Mouse (Mus musculus): Measurements from ENCODE around the gene 3110009E18Rik. TPM values are rescaled to one million over a fixed set of nuclear protein-coding genes. Genes with fewer than 3 reads are reported as not detected.

The 3110009E18Rik gene
- polyA plus RNA-seq, 1 experiment, result 5.3 TPM

- Histone ChIP-seq H3K27ac (ENCODE audit: insufficient read depth, low read depth, low read length) (peak overlapping the region; percentile 82), H3K4me1 (ENCODE audit: control insufficient read depth, insufficient read depth, low read length) (peaks cover 23% of the 10 kb centered on the region), H3K4me3 (ENCODE audit: insufficient read depth, low read length) (no peak overlapping the region)
- no peak for TF ChIP-seq POLR2A (IDR thresholded peaks at IDR 0.05; ENCODE audit: borderline replicate concordance, low read depth, low read length)
- no peak for TF ChIP-seq CTCF (IDR thresholded peaks at IDR 0.05; ENCODE audit: low read depth, low read length)
Observed at GRCm38 (mm10) chr1:120100456-120101226, 20.3 kb upstream of the 3110009E18Rik start.

- H3K27ac ChIP-seq (ENCODE audit: insufficient read depth, low read depth, low read length), result no peak overlapping the region
Observed at GRCm38 (mm10) chr1:120101227-120101609, 19.8 kb upstream of the 3110009E18Rik start.

DNA sequence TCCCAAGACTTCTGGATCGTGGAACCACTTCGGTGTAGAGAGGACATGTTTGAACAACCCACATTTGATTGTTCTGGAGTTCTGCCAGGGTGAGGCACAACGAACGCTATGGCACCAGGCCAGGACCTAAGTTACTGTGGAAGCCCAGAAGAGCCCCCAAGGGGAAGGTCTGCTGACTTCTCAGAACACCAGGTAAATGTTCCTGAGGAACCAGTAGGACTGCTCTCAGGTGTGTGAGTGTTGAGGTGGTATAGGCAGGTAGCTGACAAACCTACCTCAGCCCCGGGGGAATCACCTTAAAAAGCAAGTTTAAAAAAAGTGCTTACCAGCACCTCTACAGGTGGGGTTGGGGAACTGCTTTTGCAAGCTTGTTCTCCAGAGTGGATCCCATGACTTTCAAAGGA is 15.4 kb upstream of the 3110009E18Rik start:
- H3K4me3 ChIP-seq (ENCODE audit: insufficient read depth, low read length), result no peak overlapping the region
- H3K27ac ChIP-seq (ENCODE audit: insufficient read depth, low read depth, low read length), result no peak overlapping the region
- TF ChIP-seq CTCF (IDR thresholded peaks at IDR 0.05; ENCODE audit: low read depth, low read length) (no peak), POLR2A (IDR thresholded peaks at IDR 0.05; ENCODE audit: borderline replicate concordance, low read depth, low read length) (no peak)
- H3K4me1 ChIP-seq (ENCODE audit: control insufficient read depth, insufficient read depth, low read length), result peaks cover 6% of the 10 kb centered on the region

More at GRCm38 (mm10) chr1:120101227-120101609, 19.8 kb upstream of the 3110009E18Rik start:
- Histone ChIP-seq H3K4me1 (ENCODE audit: control insufficient read depth, insufficient read depth, low read length) (peaks cover 23% of the 10 kb centered on the region), H3K4me3 (ENCODE audit: insufficient read depth, low read length) (no peak overlapping the region)
- no peak for TF ChIP-seq POLR2A (IDR thresholded peaks at IDR 0.05; ENCODE audit: borderline replicate concordance, low read depth, low read length)

- peaks cover 9% of the 10 kb centered on the region for H3K4me1 ChIP-seq (ENCODE audit: control insufficient read depth, insufficient read depth, low read length)
- TF ChIP-seq POLR2A (IDR thresholded peaks at IDR 0.05; ENCODE audit: borderline replicate concordance, low read depth, low read length) (no peak), CTCF (IDR thresholded peaks at IDR 0.05; ENCODE audit: low read depth, low read length) (no peak)
Observed at GRCm38 (mm10) chr1:120109741-120110432, 11.1 kb upstream of the 3110009E18Rik start.

DNA sequence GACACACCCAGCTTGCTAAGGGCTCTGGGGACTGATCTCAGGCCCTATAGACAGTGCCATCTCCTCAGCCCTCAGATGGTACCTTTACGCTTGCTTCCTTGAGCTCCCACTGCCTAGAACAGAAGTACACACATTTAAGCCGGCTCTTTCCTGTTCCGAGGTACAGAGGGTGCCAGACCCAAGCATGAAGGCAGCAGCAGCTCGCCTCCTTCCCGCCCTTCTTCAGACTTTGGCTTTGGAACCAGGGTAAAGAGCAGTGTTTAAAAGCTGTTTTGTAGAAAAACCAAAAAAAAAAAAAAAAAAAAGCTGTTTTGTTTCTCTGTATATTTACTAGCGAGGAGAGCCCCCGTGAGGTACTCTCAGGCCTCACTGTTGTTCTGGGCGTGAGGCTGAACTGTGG is 9.2 kb upstream of the 3110009E18Rik start:
- no peak overlapping the region for H3K27ac ChIP-seq (ENCODE audit: insufficient read depth, low read depth, low read length)
- peaks cover 9% of the 10 kb centered on the region for H3K4me1 ChIP-seq (ENCODE audit: control insufficient read depth, insufficient read depth, low read length)
- H3K4me3 ChIP-seq (ENCODE audit: insufficient read depth, low read length), result no peak overlapping the region
- no peak for TF ChIP-seq CTCF (IDR thresholded peaks at IDR 0.05; ENCODE audit: low read depth, low read length)

More at GRCm38 (mm10) chr1:120109741-120110432, 11.1 kb upstream of the 3110009E18Rik start:
- Histone ChIP-seq H3K27ac (ENCODE audit: insufficient read depth, low read depth, low read length) (no peak overlapping the region), H3K4me3 (ENCODE audit: insufficient read depth, low read length) (no peak overlapping the region)

- TF ChIP-seq POLR2A (IDR thresholded peaks at IDR 0.05; ENCODE audit: borderline replicate concordance, low read depth, low read length), result no peak
- TF ChIP-seq CTCF (IDR thresholded peaks at IDR 0.05; ENCODE audit: low read depth, low read length), result no peak
- H3K4me1 ChIP-seq (ENCODE audit: control insufficient read depth, insufficient read depth, low read length), result peaks cover 9% of the 10 kb centered on the region
- no peak overlapping the region for H3K27ac ChIP-seq (ENCODE audit: insufficient read depth, low read depth, low read length)
- H3K4me3 ChIP-seq (ENCODE audit: insufficient read depth, low read length), result no peak overlapping the region
Observed at GRCm38 (mm10) chr1:120112251-120113187, 8.5 kb upstream of the 3110009E18Rik start.

GRCm38 (mm10) chr1:120115671-120116081 is 5.3 kb upstream of the 3110009E18Rik start:
- Histone ChIP-seq H3K4me1 (ENCODE audit: control insufficient read depth, insufficient read depth, low read length) (peaks cover 26% of the 10 kb centered on the region), H3K27ac (ENCODE audit: insufficient read depth, low read depth, low read length) (no peak overlapping the region)

DNA sequence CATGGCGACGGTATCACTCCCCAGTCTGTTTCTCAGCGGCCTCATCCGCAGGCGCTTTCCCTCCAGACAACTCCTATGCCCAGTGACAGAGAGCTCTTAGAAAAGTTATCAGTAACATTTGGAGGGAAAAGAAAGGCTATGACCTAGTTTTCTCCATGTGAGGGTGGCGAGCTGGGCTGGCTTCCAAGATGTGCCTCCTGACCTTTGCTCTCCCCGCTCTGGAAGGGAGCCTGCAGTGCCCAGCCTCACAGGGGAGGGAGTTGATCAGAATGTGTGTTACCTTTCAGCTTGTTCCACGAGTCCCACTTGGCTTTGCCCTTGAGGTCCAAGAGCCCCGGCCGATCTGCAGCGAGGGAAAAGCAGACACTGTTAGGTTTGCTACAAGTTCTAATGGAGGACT is 4.9 kb upstream of the 3110009E18Rik start:
- Histone ChIP-seq H3K4me1 (ENCODE audit: control insufficient read depth, insufficient read depth, low read length) (peaks cover 26% of the 10 kb centered on the region), H3K4me3 (ENCODE audit: insufficient read depth, low read length) (no peak overlapping the region), H3K27ac (ENCODE audit: insufficient read depth, low read depth, low read length) (no peak overlapping the region)
- no peak for TF ChIP-seq POLR2A (IDR thresholded peaks at IDR 0.05; ENCODE audit: borderline replicate concordance, low read depth, low read length)
- TF ChIP-seq CTCF (IDR thresholded peaks at IDR 0.05; ENCODE audit: low read depth, low read length), result no peak

More at GRCm38 (mm10) chr1:120115671-120116081, 5.3 kb upstream of the 3110009E18Rik start:
- TF ChIP-seq POLR2A (IDR thresholded peaks at IDR 0.05; ENCODE audit: borderline replicate concordance, low read depth, low read length) (no peak), CTCF (IDR thresholded peaks at IDR 0.05; ENCODE audit: low read depth, low read length) (no peak)
- H3K4me3 ChIP-seq (ENCODE audit: insufficient read depth, low read length), result no peak overlapping the region

DNA sequence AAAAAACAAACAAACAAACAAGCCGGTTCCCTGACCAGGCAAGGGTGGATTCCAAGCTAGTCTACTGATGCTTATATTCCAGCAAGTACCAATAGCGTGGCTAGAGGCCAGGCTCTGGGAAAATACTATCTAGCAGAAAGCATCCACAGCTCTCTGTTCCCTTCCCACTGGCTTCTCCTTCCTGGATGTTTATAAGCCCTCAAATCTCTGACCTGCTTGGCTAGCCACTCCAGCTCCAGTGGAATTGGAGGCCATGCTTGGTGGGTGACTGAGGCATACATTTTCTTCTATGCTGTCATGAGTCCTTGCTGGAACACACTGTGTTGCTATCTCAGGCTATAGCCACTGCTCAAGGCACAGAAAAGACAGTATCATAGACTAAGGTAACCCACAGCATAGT is 2.1 kb upstream of the 3110009E18Rik start:
- TF ChIP-seq CTCF (IDR thresholded peaks at IDR 0.05; ENCODE audit: low read depth, low read length) (no peak), POLR2A (IDR thresholded peaks at IDR 0.05; ENCODE audit: borderline replicate concordance, low read depth, low read length) (no peak)
- Histone ChIP-seq H3K27ac (ENCODE audit: insufficient read depth, low read depth, low read length) (no peak overlapping the region), H3K4me3 (ENCODE audit: insufficient read depth, low read length) (0 out of 2 replicates have a peak overlapping the region, but pooled peaks have one; percentile 3), H3K4me1 (ENCODE audit: control insufficient read depth, insufficient read depth, low read length) (peaks cover 34% of the 10 kb centered on the region)

Measured in bone marrow macrophage, adult 2 months (primary cell).